ENCODE assay signal across 15 mouse cellular contexts in the genomic region with DNA sequence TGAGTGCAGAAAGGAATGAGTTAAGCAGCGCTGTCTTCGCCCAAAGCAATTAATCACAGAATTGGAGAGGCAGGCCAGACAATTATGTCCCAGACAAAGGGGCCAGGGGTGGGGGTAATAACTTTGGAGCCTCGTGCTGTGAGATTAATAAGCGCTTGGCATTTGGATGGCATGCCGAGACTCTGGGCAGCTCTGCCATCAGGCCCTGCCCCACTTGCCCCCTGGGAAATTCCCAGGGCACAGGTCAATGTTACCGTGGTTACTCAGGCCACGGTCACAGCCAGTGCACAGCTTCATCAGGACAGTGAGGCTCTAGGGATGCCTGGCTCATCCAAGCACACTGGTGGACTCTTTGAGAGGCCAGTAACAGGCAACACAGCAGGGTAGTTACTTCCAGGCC.
DNase-seq lines count a peak whose midpoint lies in the region; ATAC-seq and TF ChIP-seq lines count a peak whose summit lies in the region.
"Had no signal": no experiment of that assay in that cellular context is flagged by ENCODE, and none has a peak within 500 bp of the region (broad histone marks: within the 10 kb centered on the region; RNA-seq: fewer than 3 reads in every experiment).

No protein-coding gene starts in this region.

- H3K79me2 ChIP-seq in heart, adult 2 months (replicated peaks; ENCODE audit: control insufficient read depth, insufficient read depth, low read length) = no peaks in the 10 kb centered on the region

- H3K27ac ChIP-seq in hindbrain, postnatal 0 days = no peak overlapping the region
- H3K27ac ChIP-seq in heart, adult 2 months = no peak overlapping the region

- 25% methylated on average over 7 of the region's 7 CpGs for WGBS in hindbrain, postnatal 0 days
- 72% methylated on average over 7 of the region's 7 CpGs for WGBS in heart, adult 2 months

- H3K4me2 ChIP-seq in hindbrain, postnatal 0 days (ENCODE audit: low read depth, low read length) = no peak overlapping the region
- H3K4me2 ChIP-seq: heart, embryonic 12.5 days had no signal

- intact Hi-C loops in left cerebral cortex, postnatal 4 days (cut with DNase I) = no loop called here
- intact Hi-C loops in heart, adult 2 months (cut with DNase I) = no loop called here

- H3K9me3 ChIP-seq in hindbrain, postnatal 0 days (ENCODE audit: low read length) = no peaks in the 10 kb centered on the region
- H3K9me3 ChIP-seq: heart, embryonic 12.5 days had no signal

- ATAC-seq in hindbrain, postnatal 0 days = 0 out of 2 replicates have a peak, but pooled peaks have one; percentile 53
- ATAC-seq: intestine, embryonic 16.5 days had no signal

- TF ChIP-seq CTCF in hindbrain, postnatal 0 days (IDR thresholded peaks at IDR 0.05; ENCODE audit: low read depth) = no peak
- no peak for TF ChIP-seq CTCF in heart, adult 2 months (IDR thresholded peaks at IDR 0.05)

- H3K4me1 ChIP-seq in hindbrain, postnatal 0 days (ENCODE audit: insufficient read depth, low read length) = no peaks in the 10 kb centered on the region
- no peaks in the 10 kb centered on the region for H3K4me1 ChIP-seq in heart, adult 2 months (ENCODE audit: control insufficient read depth, insufficient read depth, low read length)
- H3K4me1 ChIP-seq: heart, embryonic 12.5 days had no signal

- TF ChIP-seq EP300 in heart, adult 2 months (IDR thresholded peaks at IDR 0.05; ENCODE audit: insufficient read depth, low read depth, low read length) = no peak

- no peak overlapping the region for H3K9ac ChIP-seq in hindbrain, postnatal 0 days (replicated peaks; ENCODE audit: low read length)
- H3K9ac ChIP-seq in heart, adult 2 months (ENCODE audit: low read depth, low read length) = no peak overlapping the region
- H3K9ac ChIP-seq: heart, embryonic 12.5 days had no signal

- H3K36me3 ChIP-seq in hindbrain, postnatal 0 days (ENCODE audit: insufficient read depth, low read length) = no peaks in the 10 kb centered on the region
- H3K36me3 ChIP-seq in heart, adult 2 months (ENCODE audit: control insufficient read depth, insufficient read depth, low read length) = no peaks in the 10 kb centered on the region
- H3K36me3 ChIP-seq: heart, embryonic 12.5 days had no signal

- DNase-seq in adrenal gland, postnatal 25 days = peak; percentile 6
- DNase-seq in adrenal gland, adult 8-10 months = no peak
- peak; percentile 24 for DNase-seq in left cerebral cortex, postnatal 4 days
- no peak for DNase-seq in left cerebral cortex, adult 11 months (ENCODE audit: low spot score)
- DNase-seq in hindbrain, postnatal 0 days (ENCODE audit: low spot score) = peak; percentile 32
- peak; percentile 72 for DNase-seq in retina, embryonic 14.5 days (ENCODE audit: low spot score)
- DNase-seq in heart, adult 2 months = no peak
- DNase-seq in frontal cortex, postnatal 25 days (ENCODE audit: low spot score in 2 of 2) = no peak
- DNase-seq: cerebellum, postnatal 14 days; gastrocnemius, postnatal 36 days; heart, postnatal 36 days; kidney, postnatal 10 days; thymus, adult 18-20 months had no signal

- no peaks in the 10 kb centered on the region for H3K27me3 ChIP-seq in hindbrain, postnatal 0 days (ENCODE audit: insufficient read depth, low read length)
- H3K27me3 ChIP-seq in heart, adult 2 months (ENCODE audit: control insufficient read depth, insufficient read depth, low read length) = 0 out of 2 replicates have a peak, but pooled peaks cover 2% of the 10 kb centered on the region
- H3K27me3 ChIP-seq: heart, embryonic 12.5 days had no signal

- H3K4me3 ChIP-seq in hindbrain, postnatal 0 days (ENCODE audit: low read length) = no peak overlapping the region
- no peak overlapping the region for H3K4me3 ChIP-seq in heart, adult 2 months
- H3K4me3 ChIP-seq: heart, embryonic 12.5 days had no signal

- TF ChIP-seq POLR2A in heart, adult 2 months (IDR thresholded peaks at IDR 0.05; ENCODE audit: insufficient read depth, low read depth, low read length) = no peak

Comparison
In these comparisons a context has a peak if more than half of its experiments do, and no peak if none do; other contexts are left out.
1. DNase-seq: peak in adrenal gland, postnatal 25 days (single experiment), left cerebral cortex, postnatal 4 days (single experiment), hindbrain, postnatal 0 days (single experiment) and retina, embryonic 14.5 days (single experiment); none in adrenal gland, adult 8-10 months (single experiment), left cerebral cortex, adult 11 months (single experiment), heart, adult 2 months (0 of 2) and frontal cortex, postnatal 25 days (0 of 2).